In the genomic region with DNA sequence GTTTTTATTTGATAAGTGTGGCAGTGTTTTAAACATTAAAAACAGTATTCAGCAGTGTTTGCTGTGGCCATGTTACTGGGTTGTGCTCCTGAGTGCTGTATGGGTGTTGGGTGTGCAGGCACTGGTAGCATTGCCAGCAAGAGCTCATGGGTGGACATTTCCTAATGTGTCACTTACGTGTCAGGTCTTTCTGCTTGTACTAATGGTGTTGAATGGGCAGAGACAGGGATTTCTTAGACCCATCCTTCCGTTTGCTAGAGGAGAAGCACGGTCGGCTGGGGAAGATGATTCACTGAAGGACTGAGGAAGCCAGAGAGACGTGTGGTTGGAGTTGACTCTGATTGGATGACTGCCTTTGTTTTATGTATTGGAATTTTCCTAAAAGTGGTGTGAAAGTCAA, we compare ENCODE assay signal across 9 mouse cellular contexts.
A peak's percentile ranks its signal among the peaks of the same experiment; 100 is the strongest.
DNase-seq lines count a peak whose midpoint lies in the region; ATAC-seq lines count a peak whose summit lies in the region.
"Had no signal": no experiment of that assay in that cellular context is flagged by ENCODE, and none has a peak within 500 bp of the region (broad histone marks: within the 10 kb centered on the region; RNA-seq: fewer than 3 reads in every experiment).

No protein-coding gene starts in this region.

- H3K4me2 ChIP-seq in hindbrain, embryonic 14.5 days (replicated peaks): peak overlapping the region; percentile 53
- peak overlapping the region; percentile 46 for H3K4me2 ChIP-seq in midbrain, embryonic 12.5 days (replicated peaks)

- H3K36me3 ChIP-seq in hindbrain, embryonic 14.5 days (replicated peaks; ENCODE audit: control insufficient read depth, insufficient read depth): no peaks in the 10 kb centered on the region
- no peaks in the 10 kb centered on the region for H3K36me3 ChIP-seq in midbrain, embryonic 12.5 days

- peak overlapping the region; percentile 63 for H3K27ac ChIP-seq in hindbrain, embryonic 14.5 days
- H3K27ac ChIP-seq in midbrain, embryonic 12.5 days (replicated peaks): 0 out of 2 replicates have a peak overlapping the region, but pooled peaks have one; percentile 25
- H3K27ac ChIP-seq: liver, embryonic 14.5 days had no signal

- no peaks in the 10 kb centered on the region for H3K9me3 ChIP-seq in hindbrain, embryonic 14.5 days (ENCODE audit: control insufficient read depth, low read length)
- H3K9me3 ChIP-seq in midbrain, embryonic 12.5 days: no peaks in the 10 kb centered on the region

- DNase-seq in 3T3-L1 (ENCODE audit: low read depth, low spot score): peak; percentile 44
- peak; percentile 33 for DNase-seq in cerebellum, adult 8-10 months
- peak; percentile 48 for DNase-seq in hindbrain, embryonic 14.5 days (ENCODE audit: low spot score)
- DNase-seq in adrenal gland, adult 18-20 months (ENCODE audit: low spot score in 2 of 2): no peak
- DNase-seq in kidney, adult 11 months: no peak
- DNase-seq in urinary bladder, postnatal 25 days (ENCODE audit: low spot score): no peak
- no peak for DNase-seq in kidney, adult 18-20 months

- no peaks in the 10 kb centered on the region for H3K27me3 ChIP-seq in hindbrain, embryonic 14.5 days (ENCODE audit: control insufficient read depth, insufficient read depth, low read length)
- no peaks in the 10 kb centered on the region for H3K27me3 ChIP-seq in midbrain, embryonic 12.5 days

- WGBS in hindbrain, embryonic 14.5 days: 32% methylated on average over 5 of the region's 5 CpGs
- 64% methylated on average over 5 of the region's 5 CpGs for WGBS in midbrain, embryonic 12.5 days

- H3K4me3 ChIP-seq in hindbrain, embryonic 14.5 days (replicated peaks; ENCODE audit: low read length): peak overlapping the region; percentile 43
- H3K4me3 ChIP-seq in midbrain, embryonic 12.5 days: peak overlapping the region; percentile 37

- H3K9ac ChIP-seq in hindbrain, embryonic 14.5 days: peak overlapping the region; percentile 67
- H3K9ac ChIP-seq in midbrain, embryonic 12.5 days (replicated peaks): no peak overlapping the region
- H3K9ac ChIP-seq: liver, embryonic 14.5 days had no signal

- ATAC-seq in hindbrain, embryonic 14.5 days (ENCODE audit: low FRiP score): peak; percentile 66; the same call in 1 of the 2 replicates
- ATAC-seq in midbrain, embryonic 12.5 days (ENCODE audit: low FRiP score, low read depth): no peak

- peaks cover 6% of the 10 kb centered on the region; the same call in 1 of the 2 replicates for H3K4me1 ChIP-seq in hindbrain, embryonic 14.5 days (replicated peaks; ENCODE audit: control insufficient read depth, insufficient read depth, low read length)
- H3K4me1 ChIP-seq in midbrain, embryonic 12.5 days: no peaks in the 10 kb centered on the region; the same call in 1 of the 2 replicates

Comparison
In these comparisons a context has a peak if more than half of its experiments do, and no peak if none do; other contexts are left out.
1. DNase-seq: peak in 3T3-L1 (single experiment), cerebellum, adult 8-10 months (single experiment) and hindbrain, embryonic 14.5 days (single experiment); none in adrenal gland, adult 18-20 months (0 of 2), kidney, adult 11 months (single experiment), urinary bladder, postnatal 25 days (single experiment) and kidney, adult 18-20 months (single experiment).